Mouse (Mus musculus) midbrain, embryonic 15.5 days (tissue): ENCODE data around the gene Rreb1. TPM values are rescaled to one million over a fixed set of nuclear protein-coding genes. Genes with fewer than 3 reads are reported as not detected.
A peak's percentile ranks its signal among the peaks of the same experiment; 100 is the strongest.

ENCODE experiments used
- ATAC-seq: fragments of 200-750 bp; cut with Nextera tagmentation; replicated peaks from 2 replicates; pipeline ENCODE4 v1.8.0; 2017; ENCODE audit warnings: moderate TSS enrichment
- H3K27ac ChIP-seq: fragments of 300-500 bp; sonication (generic); 2 replicates; pipeline ENCODE4 v1.5.1; 2015; ENCODE audit warnings: mild to moderate bottlenecking, inconsistent platforms
- H3K27me3 ChIP-seq: fragments of 300-500 bp; sonication (generic); replicated peaks from 2 replicates; pipeline ENCODE4 v1.6.1; 2015; ENCODE audit warnings: inconsistent platforms
- H3K36me3 ChIP-seq: fragments of 300-500 bp; sonication (generic); replicated peaks from 2 replicates; pipeline ENCODE4 v1.6.1; 2015; ENCODE audit warnings: inconsistent platforms
- H3K4me1 ChIP-seq: fragments of 300-500 bp; sonication (generic); 2 replicates; pipeline ENCODE4 v1.6.1; 2015; ENCODE audit warnings: inconsistent platforms
- H3K4me2 ChIP-seq: fragments of 300-500 bp; sonication (generic); 2 replicates; pipeline ENCODE4 v1.6.1; 2015; ENCODE audit warnings: inconsistent platforms, mild to moderate bottlenecking, moderate library complexity
- H3K4me3 ChIP-seq: fragments of 300-500 bp; sonication (generic); 2 replicates; pipeline ENCODE4 v1.5.1; 2015; ENCODE audit warnings: mild to moderate bottlenecking, inconsistent platforms
- H3K9ac ChIP-seq: fragments of 300-500 bp; sonication (generic); 2 replicates; pipeline ENCODE4 v1.6.1; 2015; ENCODE audit warnings: mild to moderate bottlenecking, inconsistent platforms
- H3K9me3 ChIP-seq: fragments of 300-500 bp; sonication (generic); 2 replicates; pipeline ENCODE4 v1.6.1; 2016; ENCODE audit warnings: inconsistent platforms
- WGBS: fragments of 180-500 bp; shearing (Covaris S2); methylation state at CpG from one replicate; pipeline ENCODE4 v1.1.7; 2015; ENCODE audit warnings: mixed read lengths; 5-methylcytosine and 5-hydroxymethylcytosine counted together
- polyA plus RNA-seq: library from polyadenylated mRNA; unstranded; fragments of >200 nt; fragmentation: Nextera tagmentation; extraction: Ambion mirVana; gene quantifications from 2 replicates; pipeline ENCODE4 v1.2.1, GENCODE M21; 2015

Gene Rreb1
- polyA plus RNA-seq, 1 experiment from 2014 or later: 3.9 TPM

- H3K4me2 ChIP-seq: no peak overlapping the region
- WGBS: 89% methylated on average over 18 of the region's 18 CpGs
- H3K9ac ChIP-seq: no peak overlapping the region
Measured at GRCm38 (mm10) chr13:37958498-37959238, 180.5 kb downstream of the Rreb1 start.

GRCm38 (mm10) chr13:37959239-37959907, 181.2 kb downstream of the Rreb1 start:
- Histone ChIP-seq H3K4me1 (peaks cover 4% of the 10 kb centered on the region; the same call in 1 of the 2 replicates), H3K4me2 (no peak overlapping the region), H3K9ac (no peak overlapping the region), H3K27me3 (no peaks in the 10 kb centered on the region), H3K4me3 (no peak overlapping the region), H3K36me3 (no peaks in the 10 kb centered on the region), H3K9me3 (no peaks in the 10 kb centered on the region), H3K27ac (no peak overlapping the region)
- 75% methylated on average over 15 of the region's 15 CpGs for WGBS
- no peak for ATAC-seq

More at GRCm38 (mm10) chr13:37958498-37959238, 180.5 kb downstream of the Rreb1 start:
- no peak overlapping the region for H3K4me3 ChIP-seq
- H3K27me3 ChIP-seq: no peaks in the 10 kb centered on the region
- ATAC-seq: no peak
- no peak overlapping the region for H3K27ac ChIP-seq
- H3K9me3 ChIP-seq: no peaks in the 10 kb centered on the region
- H3K36me3 ChIP-seq: no peaks in the 10 kb centered on the region
- H3K4me1 ChIP-seq: peaks cover 2% of the 10 kb centered on the region; the same call in 1 of the 2 replicates

GRCm38 (mm10) chr13:37959936-37960335, 181.7 kb downstream of the Rreb1 start:
- Histone ChIP-seq H3K27ac (no peak overlapping the region), H3K4me3 (no peak overlapping the region), H3K4me1 (peaks cover 4% of the 10 kb centered on the region; the same call in 1 of the 2 replicates), H3K4me2 (no peak overlapping the region), H3K9me3 (no peaks in the 10 kb centered on the region), H3K36me3 (no peaks in the 10 kb centered on the region), H3K9ac (no peak overlapping the region), H3K27me3 (no peaks in the 10 kb centered on the region)
- no peak for ATAC-seq
- WGBS: 89% methylated on average over 7 of the region's 7 CpGs

GRCm38 (mm10) chr13:37962541-37962940, 184.3 kb downstream of the Rreb1 start:
- no peak overlapping the region for H3K27ac ChIP-seq
- 88% methylated on average over 9 of the region's 9 CpGs for WGBS
- no peaks in the 10 kb centered on the region for H3K9me3 ChIP-seq

GRCm38 (mm10) chr13:37963354-37964007, 185.3 kb downstream of the Rreb1 start:
- peak overlapping the region; percentile 22 for H3K4me3 ChIP-seq
- H3K27ac ChIP-seq: no peak overlapping the region
- peak overlapping the region; percentile 39 for H3K4me2 ChIP-seq
- no peak for ATAC-seq
- H3K9ac ChIP-seq: no peak overlapping the region
- no peaks in the 10 kb centered on the region for H3K36me3 ChIP-seq
- peaks cover 10% of the 10 kb centered on the region; the same call in 1 of the 2 replicates for H3K4me1 ChIP-seq
- H3K27me3 ChIP-seq: no peaks in the 10 kb centered on the region
- WGBS: 2% methylated on average over 12 of the region's 12 CpGs
- no peaks in the 10 kb centered on the region for H3K9me3 ChIP-seq

More at GRCm38 (mm10) chr13:37962541-37962940, 184.3 kb downstream of the Rreb1 start:
- H3K27me3 ChIP-seq: no peaks in the 10 kb centered on the region
- H3K36me3 ChIP-seq: no peaks in the 10 kb centered on the region
- no peak overlapping the region for H3K4me3 ChIP-seq
- H3K9ac ChIP-seq: no peak overlapping the region
- ATAC-seq: no peak
- peaks cover 10% of the 10 kb centered on the region; the same call in 1 of the 2 replicates for H3K4me1 ChIP-seq
- no peak overlapping the region for H3K4me2 ChIP-seq

GRCm38 (mm10) chr13:37964128-37965087, 186.2 kb downstream of the Rreb1 start:
- 36% methylated on average over 20 of the region's 20 CpGs for WGBS
- peak overlapping the region; percentile 39; the same call in 1 of the 2 replicates for H3K4me2 ChIP-seq
- H3K4me1 ChIP-seq: peaks cover 14% of the 10 kb centered on the region; the same call in 1 of the 2 replicates
- H3K9ac ChIP-seq: no peak overlapping the region
- no peak for ATAC-seq
- no peaks in the 10 kb centered on the region for H3K27me3 ChIP-seq
- no peaks in the 10 kb centered on the region for H3K36me3 ChIP-seq
- no peaks in the 10 kb centered on the region for H3K9me3 ChIP-seq
- H3K4me3 ChIP-seq: no peak overlapping the region
- no peak overlapping the region for H3K27ac ChIP-seq

- no peak for ATAC-seq
- Histone ChIP-seq H3K9ac (no peak overlapping the region), H3K27ac (no peak overlapping the region), H3K4me2 (no peak overlapping the region), H3K27me3 (no peaks in the 10 kb centered on the region), H3K4me3 (no peak overlapping the region), H3K9me3 (no peaks in the 10 kb centered on the region), H3K4me1 (peaks cover 14% of the 10 kb centered on the region; the same call in 1 of the 2 replicates), H3K36me3 (no peaks in the 10 kb centered on the region)
- WGBS: 35% methylated on average over 17 of the region's 17 CpGs
Measured at GRCm38 (mm10) chr13:37965126-37965914, 187.1 kb downstream of the Rreb1 start.

GRCm38 (mm10) chr13:37966256-37967051, 188.3 kb downstream of the Rreb1 start:
- ATAC-seq: no peak

GRCm38 (mm10) chr13:37967052-37967437, 188.8 kb downstream of the Rreb1 start:
- 0 out of 2 replicates have a peak overlapping the region, but pooled peaks have one; percentile 12 for H3K27ac ChIP-seq
- 48% methylated on average over 12 of the region's 12 CpGs for WGBS
- ATAC-seq: no peak; the same call in 1 of the 2 replicates
- H3K4me3 ChIP-seq: no peak overlapping the region
- no peaks in the 10 kb centered on the region for H3K36me3 ChIP-seq
- no peak overlapping the region for H3K9ac ChIP-seq
- no peaks in the 10 kb centered on the region for H3K9me3 ChIP-seq
- no peaks in the 10 kb centered on the region for H3K27me3 ChIP-seq
- peak overlapping the region; percentile 17; the same call in 1 of the 2 replicates for H3K4me2 ChIP-seq
- peaks cover 14% of the 10 kb centered on the region; the same call in 1 of the 2 replicates for H3K4me1 ChIP-seq

More at GRCm38 (mm10) chr13:37966256-37967051, 188.3 kb downstream of the Rreb1 start:
- no peak overlapping the region for H3K9ac ChIP-seq
- H3K27ac ChIP-seq: 0 out of 2 replicates have a peak overlapping the region, but pooled peaks have one; percentile 12
- H3K36me3 ChIP-seq: no peaks in the 10 kb centered on the region
- no peaks in the 10 kb centered on the region for H3K27me3 ChIP-seq
- H3K4me3 ChIP-seq: no peak overlapping the region
- H3K4me2 ChIP-seq: no peak overlapping the region
- no peaks in the 10 kb centered on the region for H3K9me3 ChIP-seq
- peaks cover 14% of the 10 kb centered on the region; the same call in 1 of the 2 replicates for H3K4me1 ChIP-seq
- 77% methylated on average over 15 of the region's 15 CpGs for WGBS

- no peak overlapping the region for H3K9ac ChIP-seq
Measured at GRCm38 (mm10) chr13:37967565-37967964, 189.4 kb downstream of the Rreb1 start.

More at GRCm38 (mm10) chr13:37967565-37967964, 189.4 kb downstream of the Rreb1 start:
- Histone ChIP-seq H3K27me3 (no peaks in the 10 kb centered on the region), H3K4me1 (peaks cover 14% of the 10 kb centered on the region; the same call in 1 of the 2 replicates), H3K9me3 (no peaks in the 10 kb centered on the region), H3K4me2 (peak overlapping the region; percentile 17; the same call in 1 of the 2 replicates), H3K36me3 (no peaks in the 10 kb centered on the region), H3K4me3 (no peak overlapping the region), H3K27ac (0 out of 2 replicates have a peak overlapping the region, but pooled peaks have one; percentile 12)
- no peak for ATAC-seq
- 48% methylated on average over 10 of the region's 10 CpGs for WGBS
